Mouse (Mus musculus) midbrain, embryonic 14.5 days (tissue): ENCODE results near the gene Cox19. TPM values are rescaled to one million over a fixed set of nuclear protein-coding genes. Genes with fewer than 3 reads are reported as not detected.
A peak's percentile ranks its signal among the peaks of the same experiment; 100 is the strongest.

Experiments used
- ATAC-seq: fragments of 200-750 bp; cut with Nextera tagmentation; 2 replicates; pipeline ENCODE4 v1.8.0; 2017; ENCODE audit warnings: moderate number of reproducible peaks, moderate library complexity; ENCODE audit not compliant: low FRiP score, low TSS enrichment
- DNase-seq: peaks from one replicate; pipeline ENCODE4 v3.0.0-alpha.2; 2015
- H3K27ac ChIP-seq: fragments of 300-500 bp; sonication (generic); replicated peaks from 2 replicates; pipeline ENCODE4 v1.5.1; 2014; ENCODE audit warnings: mild to moderate bottlenecking, low read depth, low read length, moderate library complexity
- H3K27me3 ChIP-seq: fragments of 300-500 bp; sonication (generic); 2 replicates; pipeline ENCODE4 v1.6.1; 2014; ENCODE audit warnings: low read length, control low read depth, mixed read lengths; ENCODE audit not compliant: control insufficient read depth, insufficient read depth
- H3K36me3 ChIP-seq: fragments of 300-500 bp; sonication (generic); 2 replicates; pipeline ENCODE4 v1.6.1; 2014; ENCODE audit warnings: low read length, control low read depth; ENCODE audit not compliant: control insufficient read depth, insufficient read depth
- H3K4me1 ChIP-seq: fragments of 300-500 bp; sonication (generic); 2 replicates; pipeline ENCODE4 v1.6.1; 2014; ENCODE audit warnings: mild to moderate bottlenecking, antibody characterized with exemption, low read length, control low read depth; ENCODE audit not compliant: control insufficient read depth, insufficient read depth
- H3K4me2 ChIP-seq: fragments of 300-500 bp; sonication (generic); 2 replicates; pipeline ENCODE4 v1.6.1; 2014; ENCODE audit warnings: mild to moderate bottlenecking, low read length, moderate library complexity
- H3K4me3 ChIP-seq: fragments of 300-500 bp; sonication (generic); replicated peaks from 2 replicates; pipeline ENCODE4 v1.5.1; 2014; ENCODE audit warnings: low read depth, low read length
- H3K9ac ChIP-seq: fragments of 300-500 bp; sonication (generic); replicated peaks from 2 replicates; pipeline ENCODE4 v1.6.1; 2014; ENCODE audit warnings: mild to moderate bottlenecking, low read length, moderate library complexity
- H3K9me3 ChIP-seq: fragments of 300-500 bp; sonication (generic); 2 replicates; pipeline ENCODE4 v1.6.1; 2016; ENCODE audit warnings: low read length, control low read depth, mixed read lengths; ENCODE audit not compliant: control insufficient read depth
- WGBS: fragments of 180-500 bp; shearing (Covaris S2); extraction: QIAGEN DNeasy Blood & Tissue Kit; methylation state at CpG from one replicate; pipeline ENCODE4 v1.1.7; 2014; 5-methylcytosine and 5-hydroxymethylcytosine counted together
- polyA plus RNA-seq: library from polyadenylated mRNA; unstranded; fragments of >200 nt; fragmentation: Nextera tagmentation; extraction: Ambion mirVana; gene quantifications from 2 replicates; pipeline ENCODE4 v1.2.1, GENCODE M21; 2014

Cox19 gene
- polyA plus RNA-seq, 1 experiment from 2014 or later, result 130 TPM

- no peaks in the 10 kb centered on the region for H3K4me1 ChIP-seq
- H3K4me2 ChIP-seq, result no peak overlapping the region
- WGBS, result 98% methylated on average over 5 of the region's 5 CpGs
These were observed 34.8 kb upstream of the Cox19 start for GRCm38 (mm10) chr5:139386047-139386446.

GRCm38 (mm10) chr5:139384531-139384930 is 33.3 kb upstream of the Cox19 start:
- H3K4me1 ChIP-seq, result 0 out of 2 replicates have a peak, but pooled peaks cover 2% of the 10 kb centered on the region
- H3K9me3 ChIP-seq, result no peaks in the 10 kb centered on the region
- H3K4me2 ChIP-seq, result no peak overlapping the region
- H3K27ac ChIP-seq, result no peak overlapping the region
- no peaks in the 10 kb centered on the region for H3K27me3 ChIP-seq
- no peak overlapping the region for H3K9ac ChIP-seq
- ATAC-seq (no peak), DNase-seq (no peak)
- 79% methylated on average over 10 of the region's 10 CpGs for WGBS
- no peak overlapping the region for H3K4me3 ChIP-seq
- no peaks in the 10 kb centered on the region for H3K36me3 ChIP-seq

More at GRCm38 (mm10) chr5:139386047-139386446, 34.8 kb upstream of the Cox19 start:
- ATAC-seq (no peak), DNase-seq (no peak)
- Histone ChIP-seq H3K27ac (no peak overlapping the region), H3K9me3 (no peaks in the 10 kb centered on the region), H3K36me3 (no peaks in the 10 kb centered on the region), H3K9ac (no peak overlapping the region), H3K4me3 (no peak overlapping the region), H3K27me3 (no peaks in the 10 kb centered on the region)

GRCm38 (mm10) chr5:139383234-139383633 is 32.0 kb upstream of the Cox19 start:
- Histone ChIP-seq H3K9ac (no peak overlapping the region), H3K27me3 (no peaks in the 10 kb centered on the region), H3K9me3 (no peaks in the 10 kb centered on the region), H3K27ac (no peak overlapping the region), H3K36me3 (no peaks in the 10 kb centered on the region), H3K4me1 (0 out of 2 replicates have a peak, but pooled peaks cover 2% of the 10 kb centered on the region), H3K4me2 (no peak overlapping the region), H3K4me3 (no peak overlapping the region)
- DNase-seq, result no peak
- no peak for ATAC-seq
- WGBS, result 79% methylated on average over 9 of the region's 9 CpGs

- no peak overlapping the region for H3K9ac ChIP-seq
- H3K4me2 ChIP-seq, result no peak overlapping the region
- peak; percentile 20 for DNase-seq
- 0 out of 2 replicates have a peak, but pooled peaks cover 2% of the 10 kb centered on the region for H3K4me1 ChIP-seq
- H3K27me3 ChIP-seq, result no peaks in the 10 kb centered on the region
- no peak overlapping the region for H3K4me3 ChIP-seq
- H3K36me3 ChIP-seq, result no peaks in the 10 kb centered on the region
- no peaks in the 10 kb centered on the region for H3K9me3 ChIP-seq
- no peak for ATAC-seq
- WGBS, result 68% methylated on average over 8 of the region's 8 CpGs
- peak overlapping the region; percentile 53; the same call in 1 of the 2 replicates for H3K27ac ChIP-seq
These were observed 31.5 kb upstream of the Cox19 start for GRCm38 (mm10) chr5:139382760-139383159.

- Histone ChIP-seq H3K27me3 (no peaks in the 10 kb centered on the region), H3K9me3 (no peaks in the 10 kb centered on the region), H3K27ac (no peak overlapping the region), H3K36me3 (no peaks in the 10 kb centered on the region), H3K9ac (no peak overlapping the region), H3K4me2 (no peak overlapping the region), H3K4me1 (0 out of 2 replicates have a peak, but pooled peaks cover 2% of the 10 kb centered on the region), H3K4me3 (no peak overlapping the region)
- no peak for ATAC-seq
- WGBS, result 82% methylated on average over 18 of the region's 18 CpGs
- DNase-seq, result no peak
These were observed 30.6 kb upstream of the Cox19 start for GRCm38 (mm10) chr5:139381586-139382513.

GRCm38 (mm10) chr5:139380385-139381248 is 29.4 kb upstream of the Cox19 start:
- ATAC-seq, result peak; percentile 83
- H3K27ac ChIP-seq, result peak overlapping the region; percentile 20; the same call in 1 of the 2 replicates
- 1% methylated on average over 73 of the region's 73 CpGs for WGBS
- no peaks in the 10 kb centered on the region for H3K36me3 ChIP-seq
- H3K9me3 ChIP-seq, result no peaks in the 10 kb centered on the region
- H3K27me3 ChIP-seq, result no peaks in the 10 kb centered on the region
- H3K4me1 ChIP-seq, result 0 out of 2 replicates have a peak, but pooled peaks cover 2% of the 10 kb centered on the region
- peak overlapping the region; percentile 66 for H3K9ac ChIP-seq
- H3K4me2 ChIP-seq, result peak overlapping the region; percentile 89
- peak overlapping the region; percentile 62 for H3K4me3 ChIP-seq
- peak; percentile 88 for DNase-seq

- ATAC-seq, result no peak
- Histone ChIP-seq H3K36me3 (no peaks in the 10 kb centered on the region), H3K4me2 (peak overlapping the region; percentile 89), H3K27ac (peak overlapping the region; percentile 20; the same call in 1 of the 2 replicates), H3K27me3 (no peaks in the 10 kb centered on the region), H3K4me1 (0 out of 2 replicates have a peak, but pooled peaks cover 2% of the 10 kb centered on the region), H3K4me3 (peak overlapping the region; percentile 62), H3K9ac (peak overlapping the region; percentile 66), H3K9me3 (no peaks in the 10 kb centered on the region)
- DNase-seq, result no peak
- WGBS, result 23% methylated on average over 8 of the region's 8 CpGs
These were observed 28.7 kb upstream of the Cox19 start for GRCm38 (mm10) chr5:139379771-139380384.

GRCm38 (mm10) chr5:139378986-139379629 is 27.9 kb upstream of the Cox19 start:
- WGBS, result 53% methylated on average over 21 of the region's 21 CpGs
- H3K27ac ChIP-seq, result no peak overlapping the region; the same call in 1 of the 2 replicates
- H3K36me3 ChIP-seq, result no peaks in the 10 kb centered on the region
- DNase-seq (peak; percentile 39), ATAC-seq (no peak)
- no peak overlapping the region for H3K9ac ChIP-seq
- H3K27me3 ChIP-seq, result no peaks in the 10 kb centered on the region
- H3K4me2 ChIP-seq, result no peak overlapping the region
- H3K4me3 ChIP-seq, result no peak overlapping the region
- no peaks in the 10 kb centered on the region for H3K9me3 ChIP-seq
- 0 out of 2 replicates have a peak, but pooled peaks cover 2% of the 10 kb centered on the region for H3K4me1 ChIP-seq
